Mouse (Mus musculus) MEL (cell line): ENCODE measurements at regions not wholly inside any gene's neighbourhood (a gene's known extent, or its start where the extent isn't known, plus 50 kb on each side); places are given as distances from the start of the nearest gene placed in this dataset.

Experiments
- DNase-seq: peaks from one replicate; pipeline ENCODE4 v3.0.0; 2011; ENCODE audit warnings: low read depth, low spot score
- H3K27ac ChIP-seq: 2 replicates; pipeline ENCODE4 v1.5.1; 2012; ENCODE audit warnings: low read depth, mild to moderate bottlenecking, control low read depth, low read length, moderate library complexity; ENCODE audit not compliant: control insufficient read depth
- H3K27me3 ChIP-seq, 2 experiments: fragments of 150-350 bp in 1 of 2; sonication (generic) in 1 of 2; 2 replicates each; pipeline ENCODE4 v1.6.1; 2012; ENCODE audit warnings: low read length in 2 of 2, mild to moderate bottlenecking in 2 of 2, improper control_type of control experiment in 1 of 2, moderate library complexity in 1 of 2; ENCODE audit not compliant: insufficient read depth in 2 of 2, control insufficient read depth in 1 of 2
- H3K36me3 ChIP-seq, 2 experiments: 2 replicates each; pipeline ENCODE4 v1.6.1; 2012 to 2014; ENCODE audit warnings: low read length in 2 of 2, improper control_type of control experiment in 1 of 2, inconsistent platforms in 1 of 2, mild to moderate bottlenecking in 1 of 2; ENCODE audit not compliant: insufficient read depth in 2 of 2, control insufficient read depth in 1 of 2
- H3K4me1 ChIP-seq, 2 experiments: fragments of 150-350 bp in 1 of 2; sonication (generic) in 1 of 2; 2 replicates each; pipeline ENCODE4 v1.6.1; 2012; ENCODE audit warnings: low read length in 2 of 2, improper control_type of control experiment in 1 of 2, mild to moderate bottlenecking in 1 of 2; ENCODE audit not compliant: insufficient read depth in 2 of 2, control insufficient read depth in 1 of 2
- H3K4me3 ChIP-seq, 2 experiments: fragments of 150-350 bp in 1 of 2; sonication (generic) in 1 of 2; 2 replicates each; pipeline ENCODE4 v1.5.1; 2012; ENCODE audit warnings: low read depth in 2 of 2, low read length in 2 of 2, mild to moderate bottlenecking in 2 of 2, moderate library complexity in 2 of 2, control low read depth in 1 of 2, improper control_type of control experiment in 1 of 2; ENCODE audit not compliant: control insufficient read depth in 1 of 2, insufficient read depth in 1 of 2
- H3K79me2 ChIP-seq: 2 replicates; pipeline ENCODE4 v1.6.1; 2012; ENCODE audit warnings: mild to moderate bottlenecking, low read length, moderate library complexity; ENCODE audit not compliant: control insufficient read depth, poor library complexity, insufficient read depth
- H3K9ac ChIP-seq: 2 replicates; pipeline ENCODE4 v1.6.1; 2012; ENCODE audit warnings: low read depth, mild to moderate bottlenecking, control low read depth, low read length, moderate library complexity; ENCODE audit not compliant: control insufficient read depth, poor library complexity, severe bottlenecking
- H3K9me3 ChIP-seq: fragments of 150-350 bp; sonication (generic); replicated peaks from 2 replicates; pipeline ENCODE4 v1.6.1; 2012; ENCODE audit warnings: mild to moderate bottlenecking, low read length, improper control_type of control experiment, moderate library complexity; ENCODE audit not compliant: insufficient read depth
- BHLHE40 ChIP-seq: IDR thresholded peaks from 2 replicates; pipeline ENCODE4 v1.6.1; 2012; ENCODE audit warnings: low read depth, mild to moderate bottlenecking, inconsistent platforms, low read length, improper control_type of control experiment, borderline replicate concordance
- EP300 ChIP-seq, 2 experiments: IDR thresholded peaks; 2 replicates each; pipeline ENCODE4 v1.6.1; 2011; ENCODE audit warnings: improper control_type of control experiment in 2 of 2, low read length in 2 of 2, low read depth in 1 of 2, mild to moderate bottlenecking in 1 of 2
- GABPA ChIP-seq: IDR thresholded peaks from 2 replicates; pipeline ENCODE4 v1.6.1; 2012; ENCODE audit warnings: low read depth, mild to moderate bottlenecking, inconsistent platforms, low read length, improper control_type of control experiment, moderate library complexity
- GATA1 ChIP-seq: IDR thresholded peaks from 2 replicates; pipeline ENCODE4 v1.6.1; 2011; ENCODE audit warnings: low read depth, low read length, improper control_type of control experiment
- HCFC1 ChIP-seq: IDR thresholded peaks from 2 replicates; pipeline ENCODE4 v1.6.1; 2012; ENCODE audit warnings: low read depth, mild to moderate bottlenecking, inconsistent platforms, low read length, improper control_type of control experiment, moderate library complexity
- KAT2A ChIP-seq: conservative IDR thresholded peaks from 2 replicates; pipeline ENCODE4 v1.6.1; 2012; ENCODE audit warnings: low read depth, low read length, improper control_type of control experiment, inconsistent platforms
- MAFK ChIP-seq: IDR thresholded peaks from 2 replicates; pipeline ENCODE4 v1.6.1; 2011; ENCODE audit warnings: low read depth, mild to moderate bottlenecking, low read length, improper control_type of control experiment, borderline replicate concordance
- MAX ChIP-seq: IDR thresholded peaks from 2 replicates; pipeline ENCODE4 v1.6.1; 2011; ENCODE audit warnings: low read length, improper control_type of control experiment
- MEF2A ChIP-seq: IDR thresholded peaks from 2 replicates; pipeline ENCODE4 v1.6.1; 2014; ENCODE audit warnings: low read depth, mild to moderate bottlenecking, inconsistent platforms, low read length, improper control_type of control experiment; ENCODE audit not compliant: poor library complexity, insufficient replicate concordance, severe bottlenecking; ENCODE audit errors: extremely low read depth
- MXI1 ChIP-seq: IDR thresholded peaks from 2 replicates; pipeline ENCODE4 v1.6.1; 2011; ENCODE audit warnings: mild to moderate bottlenecking, low read depth, low read length, improper control_type of control experiment
- NELFE ChIP-seq: IDR thresholded peaks from 2 replicates; pipeline ENCODE4 v1.6.1; 2011; ENCODE audit warnings: low read depth, low read length, improper control_type of control experiment
- NRF1 ChIP-seq: IDR thresholded peaks from 2 replicates; pipeline ENCODE4 v1.6.1; 2014; ENCODE audit warnings: low read depth, mild to moderate bottlenecking, inconsistent platforms, low read length, improper control_type of control experiment, moderate library complexity; ENCODE audit not compliant: poor library complexity, insufficient read depth, severe bottlenecking
- POLR2AphosphoS2 ChIP-seq: IDR thresholded peaks from 2 replicates; pipeline ENCODE4 v1.6.1; 2011; ENCODE audit warnings: low read length, improper control_type of control experiment
- RCOR1 ChIP-seq: IDR thresholded peaks from 2 replicates; pipeline ENCODE4 v1.6.1; 2012; ENCODE audit warnings: low read depth, mild to moderate bottlenecking, inconsistent platforms, low read length, improper control_type of control experiment
- TAL1 ChIP-seq: IDR thresholded peaks from 2 replicates; pipeline ENCODE4 v1.6.1; 2012; ENCODE audit warnings: mild to moderate bottlenecking, inconsistent platforms, low read length, moderate library complexity, mixed read lengths
- UBTF ChIP-seq: IDR thresholded peaks from 2 replicates; pipeline ENCODE4 v1.6.1; 2012; ENCODE audit warnings: low read depth, mild to moderate bottlenecking, inconsistent platforms, low read length, improper control_type of control experiment, moderate library complexity, borderline replicate concordance; ENCODE audit not compliant: insufficient read depth
- USF1 ChIP-seq: IDR thresholded peaks from 2 replicates; pipeline ENCODE4 v1.6.1; 2014; ENCODE audit warnings: low read depth, mild to moderate bottlenecking, inconsistent platforms, low read length, improper control_type of control experiment, moderate library complexity
- USF2 ChIP-seq, 2 experiments: IDR thresholded peaks; 2 replicates each; pipeline ENCODE4 v1.6.1; 2011 to 2012; ENCODE audit warnings: improper control_type of control experiment in 2 of 2, low read length in 2 of 2, borderline replicate concordance in 1 of 2, inconsistent platforms in 1 of 2, low read depth in 1 of 2, mild to moderate bottlenecking in 1 of 2; ENCODE audit not compliant: insufficient read depth in 1 of 2
- ZKSCAN1 ChIP-seq: IDR thresholded peaks from 2 replicates; pipeline ENCODE4 v1.6.1; 2012; ENCODE audit warnings: low read depth, mild to moderate bottlenecking, inconsistent platforms, low read length, improper control_type of control experiment, moderate library complexity
- ZMIZ1 ChIP-seq: IDR thresholded peaks from 2 replicates; pipeline ENCODE4 v1.6.1; 2012; ENCODE audit warnings: low read depth, mild to moderate bottlenecking, inconsistent platforms, low read length, improper control_type of control experiment, moderate library complexity
- ZNF384 ChIP-seq: IDR thresholded peaks from 2 replicates; pipeline ENCODE4 v1.6.1; 2012; ENCODE audit warnings: low read depth, mild to moderate bottlenecking, inconsistent platforms, low read length, improper control_type of control experiment

DNA sequence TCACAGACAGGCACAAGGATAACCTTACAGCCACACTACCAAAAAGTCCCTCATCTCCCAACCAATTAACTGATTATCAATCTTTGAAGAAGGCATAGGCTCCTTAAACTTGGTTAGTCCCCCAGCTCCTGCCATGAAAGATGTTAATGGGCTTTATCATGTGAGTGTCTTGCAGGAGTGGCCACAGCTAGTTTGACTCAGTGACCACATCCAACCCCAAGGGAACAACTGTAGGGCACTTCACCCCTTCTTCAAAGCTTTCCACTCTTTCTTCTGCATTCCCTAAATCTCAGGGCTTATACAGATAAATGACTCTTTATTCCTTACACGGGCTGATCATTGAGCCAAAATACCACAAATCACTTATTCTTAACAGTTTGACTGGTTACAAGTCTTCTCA, 85.2 kb downstream of the Setd4 start:
- H3K9ac ChIP-seq = no peak overlapping the region
- H3K27ac ChIP-seq = no peak overlapping the region
- H3K36me3 ChIP-seq = no peaks in the 10 kb centered on the region
- DNase-seq = no peak
- TF ChIP-seq ZMIZ1 = no peak
- TF ChIP-seq TAL1 = no peak
- no peak for TF ChIP-seq HCFC1
- no peak for TF ChIP-seq NRF1
- TF ChIP-seq USF1 = no peak
- H3K79me2 ChIP-seq = no peaks in the 10 kb centered on the region
- no peaks in the 10 kb centered on the region for H3K9me3 ChIP-seq
- H3K27me3 ChIP-seq = peaks cover 0 to 4% of the 10 kb centered on the region in 2 experiments; a peak in 3 of 4 replicates
- no peak overlapping the region for H3K4me3 ChIP-seq
- no peaks in the 10 kb centered on the region for H3K4me1 ChIP-seq

DNA sequence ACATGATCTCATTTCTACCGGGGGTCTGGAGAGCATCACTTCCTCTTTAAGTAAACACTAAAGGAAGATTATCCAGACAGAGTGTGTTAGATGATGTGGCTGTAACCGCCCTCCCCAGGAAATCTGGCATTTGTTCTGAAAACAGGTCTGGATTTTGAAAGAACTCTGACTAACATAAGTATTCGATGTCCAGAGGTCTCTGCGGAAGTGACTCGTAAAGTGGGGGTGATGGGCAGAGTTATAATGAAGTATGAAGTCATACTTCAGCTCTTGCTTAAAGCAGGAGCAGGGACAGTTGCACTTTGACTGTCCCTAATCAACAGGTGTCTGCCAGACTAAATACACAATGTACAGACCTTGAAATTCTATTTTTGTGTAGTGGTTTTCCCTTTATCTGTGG, 87.1 kb downstream of the Setd4 start:
- Histone ChIP-seq H3K27ac (no peak overlapping the region), H3K36me3 (no peaks in the 10 kb centered on the region), H3K27me3 (peaks cover 0 to 4% of the 10 kb centered on the region in 2 experiments; a peak in 3 of 4 replicates), H3K4me3 (no peak overlapping the region), H3K4me1 (no peaks in the 10 kb centered on the region)
- DNase-seq = no peak
- TF ChIP-seq HCFC1 = no peak
- no peak for TF ChIP-seq USF2 (IDR thresholded peaks at IDR 0.05; ENCODE audit: borderline replicate concordance in 1 of 2, insufficient read depth in 1 of 2, low read depth in 1 of 2, low read length in 2 of 2)
- TF ChIP-seq MAFK = no peak
- TF ChIP-seq ZKSCAN1 = no peak
- no peak for TF ChIP-seq GABPA
- TF ChIP-seq POLR2AphosphoS2 = no peak
- TF ChIP-seq KAT2A = no peak
- no peak for TF ChIP-seq ZNF384
- no peak for TF ChIP-seq TAL1
- TF ChIP-seq MEF2A = no peak
- TF ChIP-seq BHLHE40 = no peak
- TF ChIP-seq MAX = no peak
- no peak for TF ChIP-seq NELFE
- no peak for TF ChIP-seq RCOR1
- TF ChIP-seq EP300 (IDR thresholded peaks at IDR 0.05; ENCODE audit: low read depth in 1 of 2, low read length in 2 of 2) = no peak
- TF ChIP-seq GATA1 = no peak
- no peak for TF ChIP-seq MXI1
- no peak for TF ChIP-seq UBTF
- TF ChIP-seq, all 39 proteins: peak for 0
- H3K9me3 ChIP-seq = no peaks in the 10 kb centered on the region
- H3K9ac ChIP-seq = no peak overlapping the region
- no peaks in the 10 kb centered on the region for H3K79me2 ChIP-seq
